Mouse (Mus musculus): Measurements from ENCODE around the gene Tmem266.

Gene Tmem266

DNA sequence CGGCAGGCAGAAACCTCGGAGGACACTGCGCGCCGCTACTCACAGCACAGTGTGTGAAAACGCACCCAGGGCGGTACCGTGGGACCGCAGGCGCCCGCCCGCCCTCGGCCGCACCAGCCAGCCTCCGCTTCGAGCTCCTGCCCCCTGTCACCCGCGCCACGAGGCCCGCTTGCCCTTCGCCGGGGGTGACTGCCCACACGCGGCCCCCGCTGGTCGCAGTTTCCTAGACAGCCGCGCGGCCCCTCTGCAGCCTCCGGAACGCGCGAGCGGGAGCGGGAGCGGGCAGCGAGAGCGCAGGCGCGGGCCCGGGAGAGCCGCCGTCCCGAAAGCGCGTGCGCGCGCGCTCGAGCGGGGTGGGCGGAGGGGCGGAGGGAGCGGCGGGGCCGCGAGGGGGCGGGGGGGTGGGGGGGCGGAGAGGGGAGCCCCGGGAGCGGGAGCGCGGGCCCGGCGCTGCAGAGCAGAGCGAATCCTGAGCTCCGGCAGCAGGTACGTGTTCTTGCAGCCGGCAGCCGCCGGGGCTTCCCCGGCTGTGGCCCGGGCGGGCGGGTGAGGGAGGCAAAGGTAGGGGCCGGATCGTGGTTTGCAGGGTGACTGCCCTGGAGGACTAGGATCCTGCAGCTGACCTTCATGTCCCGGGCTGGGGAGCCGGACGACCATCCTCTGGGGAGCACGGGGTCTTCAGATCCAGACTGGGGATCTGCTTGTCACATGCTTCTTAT, at the start of gene Tmem266, which contains the start of gene Nrg4:
Tmem266 (plus strand) TSS at position 399 of the 719 bp plus-strand sequence.
Nrg4 (minus strand) TSS at position 330 of the 719 bp plus-strand sequence.
- DNase-seq (ENCODE audit: low spot score in 2 of 2) = peak; percentile 40 to 68

GRCm38 (mm10) chr9:55277562-55277961, 49.2 kb upstream of the Tmem266 start:
- no peak for DNase-seq (ENCODE audit: low spot score in 2 of 2)

GRCm38 (mm10) chr9:55279114-55279825, 47.4 kb upstream of the Tmem266 start:
- no peak for DNase-seq (ENCODE audit: low spot score in 2 of 2)

DNA sequence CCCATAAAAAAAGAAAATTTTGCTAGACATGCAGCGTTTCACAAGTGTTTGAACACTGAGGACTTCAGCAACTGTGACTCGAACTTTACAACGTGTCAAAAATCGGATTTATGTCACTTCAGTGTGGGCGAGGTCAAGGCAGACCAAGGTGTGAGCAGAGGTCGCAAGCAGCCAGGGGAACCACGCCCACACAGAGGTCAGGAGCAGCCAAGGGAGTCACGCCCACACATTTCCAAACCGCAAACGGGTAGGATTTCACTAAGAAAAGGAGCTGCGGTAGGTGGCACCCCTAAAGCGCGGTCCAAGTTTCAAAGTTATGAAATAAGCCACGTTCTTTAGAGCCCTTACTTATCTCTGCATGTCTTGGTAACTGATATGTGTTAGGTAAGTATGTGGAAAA, 43.2 kb upstream of the Tmem266 start:
- DNase-seq (ENCODE audit: low spot score in 2 of 2) = peak; percentile 7 to 10

GRCm38 (mm10) chr9:55285197-55285596, 41.5 kb upstream of the Tmem266 start:
- DNase-seq (ENCODE audit: low spot score in 2 of 2) = no peak

- no peak for DNase-seq (ENCODE audit: low spot score in 2 of 2)
Observed at GRCm38 (mm10) chr9:55289475-55290198, 37.1 kb upstream of the Tmem266 start.

GRCm38 (mm10) chr9:55291966-55292365, 34.7 kb upstream of the Tmem266 start:
- no peak for DNase-seq (ENCODE audit: low spot score in 2 of 2)

DNA sequence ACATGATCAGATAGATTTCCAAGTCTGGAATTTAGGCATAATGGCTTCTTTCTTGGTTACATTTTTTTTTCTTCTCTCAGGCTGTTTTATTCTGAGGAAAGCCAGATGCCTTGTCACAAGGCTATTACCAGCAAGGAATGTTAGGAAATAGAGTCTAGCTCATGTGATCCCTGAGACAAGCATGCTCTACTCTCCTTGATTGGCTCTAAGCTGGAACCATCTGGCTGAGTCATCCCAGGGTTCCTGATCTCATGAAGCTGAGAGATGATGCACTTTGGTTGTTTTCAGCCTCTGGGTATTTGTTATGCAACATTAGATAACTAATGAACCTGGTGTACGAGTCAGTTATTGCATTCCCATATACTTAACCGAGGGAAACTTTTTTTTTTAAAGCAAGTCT, 30.5 kb upstream of the Tmem266 start:
- no peak for DNase-seq (ENCODE audit: low spot score in 2 of 2)

- DNase-seq (ENCODE audit: low spot score in 2 of 2) = no peak
Observed at GRCm38 (mm10) chr9:55307066-55307465, 19.6 kb upstream of the Tmem266 start.

- no peak for DNase-seq (ENCODE audit: low spot score in 2 of 2)
Observed at GRCm38 (mm10) chr9:55307557-55307956, 19.2 kb upstream of the Tmem266 start.

DNA sequence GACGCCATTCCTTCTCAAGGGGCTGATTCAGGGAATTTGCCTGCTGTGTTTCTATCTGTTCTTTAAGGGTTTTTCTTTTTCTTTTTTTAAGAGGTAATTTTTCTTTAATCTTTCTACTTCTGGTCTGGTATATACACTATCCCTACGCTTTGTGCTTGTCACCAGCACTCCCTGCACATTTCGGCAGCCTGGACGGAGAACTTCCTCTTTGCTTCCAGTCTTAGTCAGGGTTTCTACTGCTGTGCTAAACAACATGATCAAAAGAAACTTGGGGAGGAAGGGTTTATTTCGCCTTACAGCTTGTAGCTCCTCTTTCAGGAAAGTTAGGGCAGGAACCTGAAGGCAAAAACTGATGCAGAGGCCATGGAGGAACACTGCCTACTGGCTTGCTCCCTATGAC, 18.3 kb upstream of the Tmem266 start:
- DNase-seq (ENCODE audit: low spot score in 2 of 2) = no peak

GRCm38 (mm10) chr9:55311560-55311959, 15.2 kb upstream of the Tmem266 start:
- DNase-seq (ENCODE audit: low spot score in 2 of 2) = peak; percentile 34 to 40

DNA sequence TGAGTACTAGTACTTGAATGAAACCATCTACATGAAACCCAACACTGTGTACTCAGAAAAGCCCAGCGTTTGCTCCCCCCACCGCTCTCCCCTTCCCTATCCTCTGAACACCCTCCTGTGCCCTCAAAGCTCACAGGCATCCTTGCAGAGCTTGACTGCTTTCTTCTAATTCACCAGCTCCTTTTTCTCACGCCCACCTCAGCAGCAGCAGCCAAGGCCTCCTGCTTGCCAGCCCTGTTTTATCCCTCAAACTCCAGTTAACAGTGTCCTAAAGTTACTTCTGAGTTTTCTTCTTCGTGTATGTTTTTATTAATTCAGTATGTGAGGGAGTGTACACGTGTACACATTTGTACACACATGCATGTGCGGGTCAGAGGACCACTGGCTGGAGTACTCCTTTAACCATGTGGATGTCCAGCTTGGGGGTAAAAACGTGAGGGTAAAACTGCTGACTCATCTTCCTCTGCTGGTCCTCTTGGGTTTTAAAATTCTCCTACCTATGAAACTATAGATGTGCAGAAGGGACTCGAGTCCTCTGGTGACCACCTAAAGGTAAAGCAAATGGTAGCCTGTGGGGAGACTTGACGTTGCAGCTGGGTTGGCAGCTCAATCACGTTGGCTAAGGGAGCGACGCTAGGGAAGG, 13.0 kb upstream of the Tmem266 start:
- DNase-seq (ENCODE audit: low spot score in 2 of 2) = no peak

GRCm38 (mm10) chr9:55322641-55323040, 4.1 kb upstream of the Tmem266 start:
- DNase-seq (ENCODE audit: low spot score in 2 of 2) = no peak

DNA sequence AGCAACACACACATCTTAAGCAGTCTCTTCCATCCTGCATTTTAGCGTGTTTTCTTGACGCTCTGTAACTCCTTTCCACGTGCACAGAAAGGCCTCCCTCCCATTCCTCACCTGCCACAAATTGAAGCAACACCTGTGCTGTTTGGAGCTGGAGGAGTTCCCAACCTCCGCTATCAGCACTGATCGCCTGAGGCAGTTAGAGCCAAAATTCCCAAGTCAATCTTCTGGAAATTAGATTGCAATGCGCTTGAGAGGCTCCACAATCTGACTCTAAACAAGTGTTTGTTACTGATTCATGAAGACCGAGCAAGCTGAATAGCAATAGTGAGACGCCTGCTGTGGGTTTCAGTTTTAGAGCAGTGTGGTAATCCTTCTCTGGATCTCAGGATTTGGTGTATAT, 2.6 kb upstream of the Tmem266 start:
- no peak for DNase-seq (ENCODE audit: low spot score in 2 of 2)

GRCm38 (mm10) chr9:55324516-55324915, 2.2 kb upstream of the Tmem266 start:
- DNase-seq (ENCODE audit: low spot score in 2 of 2) = no peak

DNA sequence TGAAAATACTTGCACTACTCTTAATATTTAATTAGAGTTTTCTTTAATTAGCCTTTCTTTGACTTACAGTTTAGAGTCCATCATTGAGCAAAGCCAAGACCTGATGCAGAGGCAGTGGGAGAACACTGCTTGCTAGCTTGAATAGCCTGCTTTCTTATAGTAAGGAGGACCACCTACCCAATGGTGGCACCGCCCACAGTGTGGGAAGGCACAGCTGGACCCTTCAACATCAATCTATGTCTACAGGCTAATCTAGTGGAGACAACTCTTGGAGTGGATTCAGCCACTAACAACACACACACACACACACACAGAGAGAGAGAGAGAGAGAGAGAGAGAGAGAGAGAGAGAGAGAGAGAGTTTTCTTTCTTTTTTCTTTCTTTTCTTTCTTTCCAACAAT, 1.7 kb upstream of the Tmem266 start:
- no peak for DNase-seq (ENCODE audit: low spot score in 2 of 2)

GRCm38 (mm10) chr9:55325564-55326514, 874 bp upstream of the Tmem266 start:
- no peak for DNase-seq (ENCODE audit: low spot score in 2 of 2)

DNA sequence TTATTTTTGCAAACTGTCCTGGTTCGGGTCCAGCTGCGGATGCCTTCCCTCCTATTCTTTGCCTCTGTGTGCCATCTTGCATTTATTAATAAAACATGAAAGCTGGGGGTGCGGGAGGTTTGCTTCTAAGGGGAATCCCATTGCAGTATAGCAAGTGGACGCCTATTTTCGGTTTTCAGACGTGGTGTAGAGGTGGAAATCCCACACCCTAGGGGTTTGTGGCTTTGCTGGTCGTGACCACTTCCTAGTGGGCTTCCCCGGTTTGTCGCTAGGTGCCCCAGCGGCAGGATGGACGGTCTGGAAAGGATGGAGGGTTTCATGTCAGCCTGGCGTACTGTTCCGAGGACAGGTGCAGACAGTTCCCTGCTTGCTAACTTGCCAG, 512 bp downstream of the Tmem266 start:
- DNase-seq (ENCODE audit: low spot score in 2 of 2) = peak in 1 of 2 experiments; percentile 19

- no peak for DNase-seq (ENCODE audit: low spot score in 2 of 2)
Observed at GRCm38 (mm10) chr9:55328151-55328918, 1.6 kb downstream of the Tmem266 start.
